Mouse (Mus musculus) MEL (cell line): ENCODE results near the gene Lrrc3b. TPM values are rescaled to one million over a fixed set of nuclear protein-coding genes. Genes with fewer than 3 reads are reported as not detected.

Experiments
- DNase-seq: peaks from one replicate; pipeline ENCODE4 v3.0.0; 2011; ENCODE audit warnings: low read depth, low spot score
- H3K27ac ChIP-seq: 2 replicates; pipeline ENCODE4 v1.5.1; 2012; ENCODE audit warnings: low read depth, mild to moderate bottlenecking, control low read depth, low read length, moderate library complexity; ENCODE audit not compliant: control insufficient read depth
- H3K27me3 ChIP-seq, 2 experiments: fragments of 150-350 bp in 1 of 2; sonication (generic) in 1 of 2; 2 replicates each; pipeline ENCODE4 v1.6.1; 2012; ENCODE audit warnings: low read length in 2 of 2, mild to moderate bottlenecking in 2 of 2, improper control_type of control experiment in 1 of 2, moderate library complexity in 1 of 2; ENCODE audit not compliant: insufficient read depth in 2 of 2, control insufficient read depth in 1 of 2
- H3K36me3 ChIP-seq, 2 experiments: 2 replicates each; pipeline ENCODE4 v1.6.1; 2012 to 2014; ENCODE audit warnings: low read length in 2 of 2, improper control_type of control experiment in 1 of 2, inconsistent platforms in 1 of 2, mild to moderate bottlenecking in 1 of 2; ENCODE audit not compliant: insufficient read depth in 2 of 2, control insufficient read depth in 1 of 2
- H3K4me1 ChIP-seq, 2 experiments: fragments of 150-350 bp in 1 of 2; sonication (generic) in 1 of 2; 2 replicates each; pipeline ENCODE4 v1.6.1; 2012; ENCODE audit warnings: low read length in 2 of 2, improper control_type of control experiment in 1 of 2, mild to moderate bottlenecking in 1 of 2; ENCODE audit not compliant: insufficient read depth in 2 of 2, control insufficient read depth in 1 of 2
- H3K4me3 ChIP-seq, 2 experiments: fragments of 150-350 bp in 1 of 2; sonication (generic) in 1 of 2; 2 replicates each; pipeline ENCODE4 v1.5.1; 2012; ENCODE audit warnings: low read depth in 2 of 2, low read length in 2 of 2, mild to moderate bottlenecking in 2 of 2, moderate library complexity in 2 of 2, control low read depth in 1 of 2, improper control_type of control experiment in 1 of 2; ENCODE audit not compliant: control insufficient read depth in 1 of 2, insufficient read depth in 1 of 2
- H3K79me2 ChIP-seq: 2 replicates; pipeline ENCODE4 v1.6.1; 2012; ENCODE audit warnings: mild to moderate bottlenecking, low read length, moderate library complexity; ENCODE audit not compliant: control insufficient read depth, poor library complexity, insufficient read depth
- H3K9ac ChIP-seq: 2 replicates; pipeline ENCODE4 v1.6.1; 2012; ENCODE audit warnings: low read depth, mild to moderate bottlenecking, control low read depth, low read length, moderate library complexity; ENCODE audit not compliant: control insufficient read depth, poor library complexity, severe bottlenecking
- H3K9me3 ChIP-seq: fragments of 150-350 bp; sonication (generic); replicated peaks from 2 replicates; pipeline ENCODE4 v1.6.1; 2012; ENCODE audit warnings: mild to moderate bottlenecking, low read length, improper control_type of control experiment, moderate library complexity; ENCODE audit not compliant: insufficient read depth
- CHD1 ChIP-seq: IDR thresholded peaks from 2 replicates; pipeline ENCODE4 v1.6.1; 2012; ENCODE audit warnings: low read depth, mild to moderate bottlenecking, inconsistent platforms, low read length, improper control_type of control experiment
- CTCF ChIP-seq, 3 experiments: IDR thresholded peaks in 2 of 3; conservative IDR thresholded peaks in 1 of 3; 2 replicates each; pipeline ENCODE4 v1.5.1; 2011 to 2012; ENCODE audit warnings: low read length in 3 of 3, low read depth in 2 of 3, mild to moderate bottlenecking in 2 of 3, improper control_type of control experiment in 1 of 3, inconsistent platforms in 1 of 3, mixed read lengths in 1 of 3, moderate library complexity in 1 of 3; ENCODE audit not compliant: control insufficient read depth in 1 of 3, insufficient read depth in 1 of 3, poor library complexity in 1 of 3, severe bottlenecking in 1 of 3
- EP300 ChIP-seq, 2 experiments: IDR thresholded peaks; 2 replicates each; pipeline ENCODE4 v1.6.1; 2011; ENCODE audit warnings: improper control_type of control experiment in 2 of 2, low read length in 2 of 2, low read depth in 1 of 2, mild to moderate bottlenecking in 1 of 2
- ETS1 ChIP-seq: IDR thresholded peaks from 2 replicates; pipeline ENCODE4 v1.6.1; 2012; ENCODE audit warnings: low read depth, mild to moderate bottlenecking, inconsistent platforms, low read length, improper control_type of control experiment, moderate library complexity
- GABPA ChIP-seq: IDR thresholded peaks from 2 replicates; pipeline ENCODE4 v1.6.1; 2012; ENCODE audit warnings: low read depth, mild to moderate bottlenecking, inconsistent platforms, low read length, improper control_type of control experiment, moderate library complexity
- HCFC1 ChIP-seq: IDR thresholded peaks from 2 replicates; pipeline ENCODE4 v1.6.1; 2012; ENCODE audit warnings: low read depth, mild to moderate bottlenecking, inconsistent platforms, low read length, improper control_type of control experiment, moderate library complexity
- JUND ChIP-seq: IDR thresholded peaks from 2 replicates; pipeline ENCODE4 v1.6.1; 2011; ENCODE audit warnings: low read depth, mild to moderate bottlenecking, improper control_type of control experiment, low read length
- KAT2A ChIP-seq: conservative IDR thresholded peaks from 2 replicates; pipeline ENCODE4 v1.6.1; 2012; ENCODE audit warnings: low read depth, low read length, improper control_type of control experiment, inconsistent platforms
- NELFE ChIP-seq: IDR thresholded peaks from 2 replicates; pipeline ENCODE4 v1.6.1; 2011; ENCODE audit warnings: low read depth, low read length, improper control_type of control experiment
- RAD21 ChIP-seq: IDR thresholded peaks from 2 replicates; pipeline ENCODE4 v1.6.1; 2011; ENCODE audit warnings: mild to moderate bottlenecking, low read depth, low read length, improper control_type of control experiment
- RCOR1 ChIP-seq: IDR thresholded peaks from 2 replicates; pipeline ENCODE4 v1.6.1; 2012; ENCODE audit warnings: low read depth, mild to moderate bottlenecking, inconsistent platforms, low read length, improper control_type of control experiment
- SIN3A ChIP-seq: IDR thresholded peaks from 2 replicates; pipeline ENCODE4 v1.6.1; 2012; ENCODE audit warnings: low read length, improper control_type of control experiment, inconsistent platforms
- TBP ChIP-seq: IDR thresholded peaks from 2 replicates; pipeline ENCODE4 v1.8.0; 2011; ENCODE audit warnings: low read depth, low read length, improper control_type of control experiment
- TCF12 ChIP-seq: IDR thresholded peaks from 2 replicates; pipeline ENCODE4 v1.6.1; 2014; ENCODE audit warnings: low read depth, mild to moderate bottlenecking, inconsistent platforms, low read length, improper control_type of control experiment, moderate library complexity
- ZC3H11A ChIP-seq: IDR thresholded peaks from 2 replicates; pipeline ENCODE4 v1.6.1; 2012; ENCODE audit warnings: low read depth, mild to moderate bottlenecking, inconsistent platforms, low read length, improper control_type of control experiment
- ZKSCAN1 ChIP-seq: IDR thresholded peaks from 2 replicates; pipeline ENCODE4 v1.6.1; 2012; ENCODE audit warnings: low read depth, mild to moderate bottlenecking, inconsistent platforms, low read length, improper control_type of control experiment, moderate library complexity
- ZNF384 ChIP-seq: IDR thresholded peaks from 2 replicates; pipeline ENCODE4 v1.6.1; 2012; ENCODE audit warnings: low read depth, mild to moderate bottlenecking, inconsistent platforms, low read length, improper control_type of control experiment
- polyA plus RNA-seq, 2 experiments: library from polyadenylated mRNA; stranded (reverse) in 1 of 2; unstranded in 1 of 2; fragments of >175 nt in 1 of 2; fragments of >200 nt in 1 of 2; gene quantifications; 2 replicates each; pipeline versions ENCODE4 v1.2.1 to v1.2.4; 2012; ENCODE audit warnings: low replicate concordance in 2 of 2, low read depth in 1 of 2; ENCODE audit not compliant: insufficient read length in 2 of 2, insufficient read depth in 1 of 2, missing spikeins in 1 of 2
- total RNA-seq: library from RNA; depleted of rRNA; stranded (reverse); fragments of 300-350 nt; gene quantifications from 2 replicates; pipeline ENCODE4 v1.2.3, GENCODE M21; 2012

Gene Lrrc3b
- total and polyA plus RNA-seq, 3 experiments: not detected

- no peaks in the 10 kb centered on the region for H3K4me1 ChIP-seq
- DNase-seq: no peak
- no peak overlapping the region for H3K27ac ChIP-seq
- no peaks in the 10 kb centered on the region for H3K9me3 ChIP-seq
- H3K36me3 ChIP-seq: no peaks in the 10 kb centered on the region
- H3K79me2 ChIP-seq: no peaks in the 10 kb centered on the region
- H3K9ac ChIP-seq: no peak overlapping the region
- H3K27me3 ChIP-seq: no peaks in the 10 kb centered on the region
- no peak for TF ChIP-seq TCF12
- TF ChIP-seq NELFE: no peak
- TF ChIP-seq EP300 (IDR thresholded peaks at IDR 0.05; ENCODE audit: low read depth in 1 of 2, low read length in 2 of 2): no peak
- no peak for TF ChIP-seq ZC3H11A
- no peak for TF ChIP-seq KAT2A
- no peak for TF ChIP-seq RCOR1
- no peak for TF ChIP-seq TBP
- no peak overlapping the region for H3K4me3 ChIP-seq
Measured at GRCm38 (mm10) chr14:15384972-15385371, 53.8 kb downstream of the Lrrc3b start.

GRCm38 (mm10) chr14:15384532-15384931 is 54.3 kb downstream of the Lrrc3b start:
- Histone ChIP-seq H3K4me3 (no peak overlapping the region), H3K9ac (no peak overlapping the region), H3K27ac (no peak overlapping the region), H3K9me3 (no peaks in the 10 kb centered on the region), H3K27me3 (no peaks in the 10 kb centered on the region), H3K36me3 (no peaks in the 10 kb centered on the region), H3K4me1 (no peaks in the 10 kb centered on the region), H3K79me2 (no peaks in the 10 kb centered on the region)
- no peak for DNase-seq
- no peak for TF ChIP-seq RAD21
- TF ChIP-seq GABPA: no peak
- TF ChIP-seq SIN3A: no peak
- no peak for TF ChIP-seq HCFC1
- TF ChIP-seq ZNF384: no peak
- no peak for TF ChIP-seq CTCF (IDR thresholded peaks at IDR 0.05 in 2 of 3, conservative IDR thresholded peaks at IDR 0.05 in 1 of 3; ENCODE audit: control insufficient read depth in 1 of 3, insufficient read depth in 1 of 3, low read depth in 2 of 3, low read length in 3 of 3, poor library complexity in 1 of 3, severe bottlenecking in 1 of 3)
- no peak for TF ChIP-seq ETS1
- TF ChIP-seq NELFE: no peak
- TF ChIP-seq RCOR1: no peak
- no peak for TF ChIP-seq TBP
- no peak for TF ChIP-seq ZKSCAN1
- TF ChIP-seq CHD1: no peak
- TF ChIP-seq JUND: no peak
